Mouse (Mus musculus): ENCODE data around the gene Agap1. TPM values are rescaled to one million over a fixed set of nuclear protein-coding genes. Genes with fewer than 3 reads are reported as not detected.

The Agap1 gene
- polyA plus RNA-seq, 1 experiment from 2014 or later = 31.9 TPM

DNA sequence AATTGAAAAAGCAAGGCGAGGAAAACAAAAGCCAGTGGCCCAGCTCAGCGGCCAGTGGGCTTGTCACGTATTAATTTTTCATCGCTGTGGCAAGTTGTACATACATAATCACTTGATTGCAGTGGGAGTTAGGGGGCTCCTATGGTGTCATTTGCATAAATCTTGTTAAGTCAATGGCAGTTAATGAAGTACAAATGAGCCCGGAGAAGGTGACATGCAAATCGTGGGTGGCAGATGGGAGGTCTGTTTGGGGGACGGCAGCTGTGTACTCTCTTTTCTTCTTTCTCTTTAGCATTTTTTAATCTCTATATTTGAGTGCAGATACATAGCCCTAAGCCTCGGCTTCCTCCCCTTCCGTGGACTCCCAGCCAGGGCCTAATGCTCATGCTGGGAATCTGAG is 220.1 kb downstream of the Agap1 start:
- Histone ChIP-seq H3K27me3 (replicated peaks; ENCODE audit: control insufficient read depth, insufficient read depth, low read length) (no peaks in the 10 kb centered on the region), H3K36me3 (ENCODE audit: control insufficient read depth, insufficient read depth, low read length) (peaks cover 13% of the 10 kb centered on the region), H3K4me1 (ENCODE audit: control insufficient read depth, insufficient read depth, low read depth, low read length) (peaks cover 5% of the 10 kb centered on the region), H3K9ac (ENCODE audit: low read depth, low read length) (no peak overlapping the region), H3K9me3 (ENCODE audit: control insufficient read depth, low read length) (no peaks in the 10 kb centered on the region), H3K4me3 (ENCODE audit: low read length) (no peak overlapping the region), H3K4me2 (ENCODE audit: low read length) (no peak overlapping the region), H3K27ac (ENCODE audit: low read depth, low read length) (no peak overlapping the region)
- no peak for ATAC-seq
- WGBS = 38% methylated on average over 9 of the region's 9 CpGs

GRCm38 (mm10) chr1:89676411-89676810 is 221.8 kb downstream of the Agap1 start:
- WGBS = 56% methylated on average over 4 of the region's 4 CpGs
- ATAC-seq = no peak
- peaks cover 5% of the 10 kb centered on the region for H3K4me1 ChIP-seq (ENCODE audit: control insufficient read depth, insufficient read depth, low read depth, low read length)

GRCm38 (mm10) chr1:89680673-89681072 is 226.1 kb downstream of the Agap1 start:
- Histone ChIP-seq H3K4me1 (ENCODE audit: control insufficient read depth, insufficient read depth, low read depth, low read length) (peaks cover 5% of the 10 kb centered on the region), H3K9ac (ENCODE audit: low read depth, low read length) (no peak overlapping the region), H3K4me3 (ENCODE audit: low read length) (no peak overlapping the region), H3K4me2 (ENCODE audit: low read length) (no peak overlapping the region), H3K9me3 (ENCODE audit: control insufficient read depth, low read length) (no peaks in the 10 kb centered on the region), H3K36me3 (ENCODE audit: control insufficient read depth, insufficient read depth, low read length) (peaks cover 5% of the 10 kb centered on the region), H3K27ac (ENCODE audit: low read depth, low read length) (no peak overlapping the region), H3K27me3 (replicated peaks; ENCODE audit: control insufficient read depth, insufficient read depth, low read length) (no peaks in the 10 kb centered on the region)
- WGBS = 67% methylated on average over 7 of the region's 7 CpGs
- no peak for ATAC-seq

More at GRCm38 (mm10) chr1:89676411-89676810, 221.8 kb downstream of the Agap1 start:
- no peak overlapping the region for H3K27ac ChIP-seq (ENCODE audit: low read depth, low read length)
- H3K27me3 ChIP-seq (replicated peaks; ENCODE audit: control insufficient read depth, insufficient read depth, low read length) = no peaks in the 10 kb centered on the region
- H3K4me2 ChIP-seq (ENCODE audit: low read length) = no peak overlapping the region
- no peaks in the 10 kb centered on the region for H3K9me3 ChIP-seq (ENCODE audit: control insufficient read depth, low read length)
- H3K36me3 ChIP-seq (ENCODE audit: control insufficient read depth, insufficient read depth, low read length) = peaks cover 13% of the 10 kb centered on the region
- H3K9ac ChIP-seq (ENCODE audit: low read depth, low read length) = no peak overlapping the region
- no peak overlapping the region for H3K4me3 ChIP-seq (ENCODE audit: low read length)

GRCm38 (mm10) chr1:89688914-89689313 is 234.3 kb downstream of the Agap1 start:
- WGBS = 35% methylated on average over 10 of the region's 10 CpGs
- no peaks in the 10 kb centered on the region for H3K9me3 ChIP-seq (ENCODE audit: control insufficient read depth, low read length)
- H3K27ac ChIP-seq (ENCODE audit: low read depth, low read length) = no peak overlapping the region; the same call in 1 of the 2 replicates
- H3K36me3 ChIP-seq (ENCODE audit: control insufficient read depth, insufficient read depth, low read length) = peaks cover 7% of the 10 kb centered on the region
- no peak overlapping the region for H3K9ac ChIP-seq (ENCODE audit: low read depth, low read length)
- H3K4me1 ChIP-seq (ENCODE audit: control insufficient read depth, insufficient read depth, low read depth, low read length) = peaks cover 10% of the 10 kb centered on the region
- H3K4me3 ChIP-seq (ENCODE audit: low read length) = no peak overlapping the region
- peak; percentile 24 for ATAC-seq
- no peaks in the 10 kb centered on the region for H3K27me3 ChIP-seq (replicated peaks; ENCODE audit: control insufficient read depth, insufficient read depth, low read length)
- H3K4me2 ChIP-seq (ENCODE audit: low read length) = no peak overlapping the region

- WGBS = 48% methylated on average over 22 of the region's 22 CpGs
- peak; percentile 61; the same call in 1 of the 2 replicates for ATAC-seq
- peaks cover 7% of the 10 kb centered on the region for H3K36me3 ChIP-seq (ENCODE audit: control insufficient read depth, insufficient read depth, low read length)
Observed at GRCm38 (mm10) chr1:89689544-89690212, 235.1 kb downstream of the Agap1 start.

DNA sequence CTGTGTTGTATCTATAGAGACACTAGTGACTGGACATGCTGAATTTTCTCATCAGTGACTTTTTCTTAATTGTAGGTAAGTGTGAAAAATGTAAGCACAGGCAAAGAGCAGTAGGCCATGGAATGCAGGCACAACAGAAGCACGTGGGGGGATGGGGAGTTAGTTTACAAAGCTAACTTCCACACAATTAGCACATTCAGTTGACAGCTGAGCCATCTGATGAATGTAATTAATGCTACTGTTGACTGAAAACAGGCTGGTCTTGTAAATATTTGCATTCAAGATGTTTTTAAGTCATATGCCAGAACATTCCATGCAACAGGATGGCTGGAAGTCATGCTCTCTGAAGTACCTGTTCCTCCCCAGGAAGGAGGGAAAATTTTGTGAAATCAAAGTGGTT is 236.5 kb downstream of the Agap1 start:
- no peaks in the 10 kb centered on the region for H3K9me3 ChIP-seq (ENCODE audit: control insufficient read depth, low read length)
- 60% methylated on average over 1 of the region's 1 CpGs for WGBS
- H3K4me1 ChIP-seq (ENCODE audit: control insufficient read depth, insufficient read depth, low read depth, low read length) = peaks cover 10% of the 10 kb centered on the region
- H3K27me3 ChIP-seq (replicated peaks; ENCODE audit: control insufficient read depth, insufficient read depth, low read length) = no peaks in the 10 kb centered on the region
- H3K9ac ChIP-seq (ENCODE audit: low read depth, low read length) = no peak overlapping the region
- no peak overlapping the region for H3K4me3 ChIP-seq (ENCODE audit: low read length)
- H3K4me2 ChIP-seq (ENCODE audit: low read length) = no peak overlapping the region
- H3K36me3 ChIP-seq (ENCODE audit: control insufficient read depth, insufficient read depth, low read length) = no peaks in the 10 kb centered on the region; the same call in 1 of the 2 replicates
- H3K27ac ChIP-seq (ENCODE audit: low read depth, low read length) = no peak overlapping the region
- no peak for ATAC-seq

More at GRCm38 (mm10) chr1:89689544-89690212, 235.1 kb downstream of the Agap1 start:
- H3K4me3 ChIP-seq (ENCODE audit: low read length) = no peak overlapping the region
- no peaks in the 10 kb centered on the region for H3K27me3 ChIP-seq (replicated peaks; ENCODE audit: control insufficient read depth, insufficient read depth, low read length)
- H3K4me2 ChIP-seq (ENCODE audit: low read length) = no peak overlapping the region
- no peak overlapping the region for H3K9ac ChIP-seq (ENCODE audit: low read depth, low read length)
- peak overlapping the region; percentile 18; the same call in 1 of the 2 replicates for H3K27ac ChIP-seq (ENCODE audit: low read depth, low read length)
- H3K9me3 ChIP-seq (ENCODE audit: control insufficient read depth, low read length) = no peaks in the 10 kb centered on the region
- peaks cover 10% of the 10 kb centered on the region for H3K4me1 ChIP-seq (ENCODE audit: control insufficient read depth, insufficient read depth, low read depth, low read length)

DNA sequence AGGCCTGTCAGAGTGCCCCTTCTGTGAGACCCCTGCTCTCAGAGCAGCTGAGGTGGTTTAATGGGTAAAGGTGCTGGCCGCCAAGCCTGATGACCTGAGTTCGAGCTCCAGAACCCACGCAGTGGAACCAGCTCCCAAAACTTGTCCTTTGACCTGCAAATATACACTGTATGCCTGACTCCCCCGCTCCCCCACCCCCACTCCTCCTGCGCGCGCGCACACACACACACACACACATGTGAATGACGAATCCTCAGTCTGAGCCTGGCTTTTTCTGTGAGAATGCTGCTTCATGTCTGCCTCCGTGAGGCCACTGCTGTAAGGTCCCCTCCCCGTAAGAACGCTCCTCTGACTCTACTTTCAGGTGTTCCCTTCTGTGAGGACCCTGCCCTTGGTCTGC is 237.8 kb downstream of the Agap1 start:
- Histone ChIP-seq H3K27me3 (replicated peaks; ENCODE audit: control insufficient read depth, insufficient read depth, low read length) (no peaks in the 10 kb centered on the region), H3K4me1 (ENCODE audit: control insufficient read depth, insufficient read depth, low read depth, low read length) (peaks cover 10% of the 10 kb centered on the region), H3K4me2 (ENCODE audit: low read length) (no peak overlapping the region), H3K4me3 (ENCODE audit: low read length) (no peak overlapping the region), H3K9me3 (ENCODE audit: control insufficient read depth, low read length) (no peaks in the 10 kb centered on the region), H3K9ac (ENCODE audit: low read depth, low read length) (no peak overlapping the region), H3K36me3 (ENCODE audit: control insufficient read depth, insufficient read depth, low read length) (no peaks in the 10 kb centered on the region), H3K27ac (ENCODE audit: low read depth, low read length) (no peak overlapping the region)
- no peak for ATAC-seq
- 91% methylated on average over 12 of the region's 12 CpGs for WGBS

DNA sequence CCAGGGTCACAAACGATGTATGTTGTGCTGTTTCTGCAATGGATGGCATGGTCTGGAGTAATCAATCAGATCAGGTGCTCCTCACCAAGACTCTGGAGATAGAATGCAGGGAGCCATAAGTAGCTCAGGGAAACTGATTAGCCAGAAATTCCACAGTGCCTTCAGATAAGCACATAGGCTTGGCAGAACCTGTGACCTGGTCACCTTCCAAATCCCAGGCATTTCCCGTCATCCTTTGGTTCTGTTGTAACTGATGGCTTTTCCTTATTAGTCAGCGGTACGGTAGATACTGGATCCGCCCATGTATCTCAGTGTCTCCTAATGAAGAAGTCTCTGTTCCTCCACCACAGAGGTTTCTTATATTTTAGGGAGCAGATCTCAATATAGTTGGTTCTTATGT is 240.3 kb downstream of the Agap1 start:
- Histone ChIP-seq H3K27ac (ENCODE audit: low read depth, low read length) (no peak overlapping the region), H3K4me2 (ENCODE audit: low read length) (no peak overlapping the region), H3K27me3 (replicated peaks; ENCODE audit: control insufficient read depth, insufficient read depth, low read length) (no peaks in the 10 kb centered on the region), H3K4me1 (ENCODE audit: control insufficient read depth, insufficient read depth, low read depth, low read length) (no peaks in the 10 kb centered on the region; the same call in none of the 2 replicates), H3K36me3 (ENCODE audit: control insufficient read depth, insufficient read depth, low read length) (no peaks in the 10 kb centered on the region), H3K9me3 (ENCODE audit: control insufficient read depth, low read length) (no peaks in the 10 kb centered on the region), H3K4me3 (ENCODE audit: low read length) (no peak overlapping the region), H3K9ac (ENCODE audit: low read depth, low read length) (no peak overlapping the region)
- ATAC-seq = no peak
- 96% methylated on average over 5 of the region's 5 CpGs for WGBS

GRCm38 (mm10) chr1:89697241-89697640 is 242.6 kb downstream of the Agap1 start:
- no peak overlapping the region for H3K4me2 ChIP-seq (ENCODE audit: low read length)
- no peaks in the 10 kb centered on the region for H3K27me3 ChIP-seq (replicated peaks; ENCODE audit: control insufficient read depth, insufficient read depth, low read length)
- no peak overlapping the region for H3K4me3 ChIP-seq (ENCODE audit: low read length)
- peaks cover 5% of the 10 kb centered on the region for H3K4me1 ChIP-seq (ENCODE audit: control insufficient read depth, insufficient read depth, low read depth, low read length)
- H3K9ac ChIP-seq (ENCODE audit: low read depth, low read length) = no peak overlapping the region
- no peaks in the 10 kb centered on the region for H3K36me3 ChIP-seq (ENCODE audit: control insufficient read depth, insufficient read depth, low read length)
- ATAC-seq = no peak
- no peaks in the 10 kb centered on the region for H3K9me3 ChIP-seq (ENCODE audit: control insufficient read depth, low read length)
- no peak overlapping the region for H3K27ac ChIP-seq (ENCODE audit: low read depth, low read length)
- 71% methylated on average over 2 of the region's 2 CpGs for WGBS
